Mouse (Mus musculus) heart, embryonic 10.5 days (tissue): ENCODE measurements around the gene Sstr3. TPM values are rescaled to one million over a fixed set of nuclear protein-coding genes. Genes with fewer than 3 reads are reported as not detected.

Experiments
- DNase-seq: peaks from one replicate; pipeline ENCODE4 v3.0.0-alpha.2; 2017; ENCODE audit warnings: low spot score
- H3K27ac ChIP-seq: fragments of 300-500 bp; sonication (generic); 2 replicates; pipeline ENCODE4 v1.5.1; 2016; ENCODE audit warnings: mild to moderate bottlenecking
- H3K27me3 ChIP-seq: fragments of 300-500 bp; sonication (generic); 2 replicates; pipeline ENCODE4 v1.6.1; 2016; ENCODE audit warnings: mild to moderate bottlenecking; ENCODE audit not compliant: poor library complexity, insufficient read depth, severe bottlenecking
- H3K36me3 ChIP-seq: fragments of 300-500 bp; sonication (generic); 2 replicates; pipeline ENCODE4 v1.6.1; 2016; ENCODE audit warnings: mild to moderate bottlenecking, moderate library complexity
- H3K4me1 ChIP-seq: fragments of 300-500 bp; sonication (generic); 2 replicates; pipeline ENCODE4 v1.6.1; 2016; ENCODE audit warnings: mild to moderate bottlenecking
- H3K4me3 ChIP-seq: fragments of 300-500 bp; sonication (generic); 2 replicates; pipeline ENCODE4 v1.5.1; 2016; ENCODE audit warnings: mild to moderate bottlenecking, moderate library complexity
- H3K9me3 ChIP-seq: fragments of 300-500 bp; sonication (generic); 2 replicates; pipeline ENCODE4 v1.6.1; 2016; ENCODE audit warnings: mild to moderate bottlenecking, moderate library complexity
- WGBS: fragments of 180-500 bp; shearing (Covaris S2); methylation state at CpG from one replicate; pipeline ENCODE4 v1.1.7; 2016; 5-methylcytosine and 5-hydroxymethylcytosine counted together
- polyA plus RNA-seq: library from polyadenylated mRNA; unstranded; fragments of >200 nt; fragmentation: Nextera tagmentation; extraction: Ambion mirVana; gene quantifications from 2 replicates; pipeline ENCODE4 v1.2.1, GENCODE M21; 2016

Sstr3 gene
- polyA plus RNA-seq, 1 experiment from 2014 or later, result not detected

DNA sequence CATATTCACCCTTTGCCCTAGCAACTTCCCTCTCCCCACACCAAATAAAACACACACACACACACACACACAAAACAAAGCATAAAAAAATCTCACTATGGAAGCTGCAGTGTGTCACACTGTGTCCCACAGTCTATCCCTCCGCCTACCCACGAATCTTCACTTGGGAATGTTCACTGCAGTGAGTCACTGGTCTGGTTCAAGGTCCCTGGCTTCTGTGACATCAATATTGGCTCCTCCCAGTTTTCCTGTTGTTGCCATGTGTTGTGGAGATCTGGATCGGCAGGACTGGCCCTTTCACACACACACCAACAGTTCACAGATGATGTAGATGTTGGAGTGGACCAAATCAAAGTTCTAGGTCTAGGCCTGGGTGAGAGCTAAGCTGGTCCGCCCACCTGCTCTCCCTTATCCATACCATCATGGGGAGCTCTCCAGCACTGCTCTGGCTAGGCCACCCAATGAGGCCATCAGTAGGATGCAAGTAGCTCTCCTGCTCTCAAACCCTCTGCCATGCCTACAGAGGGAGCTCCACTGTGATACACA lies 4.8 kb upstream of the Sstr3 start:
- WGBS, result 63% methylated on average over 4 of the region's 4 CpGs
- no peak for DNase-seq
- no peak overlapping the region for H3K27ac ChIP-seq
- H3K4me1 ChIP-seq, result peaks cover 27% of the 10 kb centered on the region
- H3K27me3 ChIP-seq, result peaks cover 23% of the 10 kb centered on the region
- no peaks in the 10 kb centered on the region for H3K36me3 ChIP-seq
- H3K9me3 ChIP-seq, result 0 out of 2 replicates have a peak, but pooled peaks cover 4% of the 10 kb centered on the region
- H3K4me3 ChIP-seq, result no peak overlapping the region

DNA sequence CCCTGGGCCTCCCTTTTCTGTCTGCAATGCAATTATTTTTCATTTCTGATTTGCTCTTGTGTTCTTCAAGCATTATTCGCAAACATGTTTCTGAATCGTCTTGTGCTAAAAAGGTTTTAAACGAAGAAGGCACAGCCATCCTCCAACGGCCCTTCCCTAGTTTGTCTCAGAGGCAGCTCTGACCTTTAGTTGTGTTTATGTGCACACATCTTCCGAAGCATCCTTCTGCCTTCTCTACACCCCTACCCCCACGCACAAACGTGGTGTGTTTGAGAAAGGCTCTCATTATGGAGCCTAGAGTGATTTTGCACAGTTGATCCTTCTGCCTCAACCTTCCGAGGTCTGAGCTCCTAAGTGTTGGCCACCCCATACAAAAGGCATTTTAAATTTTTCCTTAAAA lies 4.2 kb upstream of the Sstr3 start:
- peak overlapping the region; percentile 62; the same call in 1 of the 2 replicates for H3K27ac ChIP-seq
- 0 out of 2 replicates have a peak, but pooled peaks cover 4% of the 10 kb centered on the region for H3K9me3 ChIP-seq
- no peak overlapping the region for H3K4me3 ChIP-seq
- WGBS, result 73% methylated on average over 8 of the region's 8 CpGs
- peaks cover 29% of the 10 kb centered on the region for H3K4me1 ChIP-seq
- no peaks in the 10 kb centered on the region for H3K36me3 ChIP-seq
- DNase-seq, result no peak
- peaks cover 28% of the 10 kb centered on the region for H3K27me3 ChIP-seq

DNA sequence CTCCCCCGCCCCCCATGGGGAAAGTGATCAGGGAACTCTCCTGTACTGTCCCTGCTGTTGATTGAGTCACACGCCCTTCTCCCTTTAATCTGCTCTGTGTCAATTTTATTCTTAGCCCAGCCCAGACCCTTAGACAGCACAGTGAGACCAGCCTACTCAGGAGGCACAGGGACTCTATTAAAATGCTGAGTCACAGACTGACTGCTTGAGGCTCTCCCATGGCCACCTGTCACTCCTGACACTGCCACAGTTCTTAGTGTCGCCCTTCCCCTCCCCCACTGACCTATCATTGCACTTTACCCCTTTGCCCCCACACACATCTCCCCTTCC lies 3.8 kb upstream of the Sstr3 start:
- 22% methylated on average over 3 of the region's 3 CpGs for WGBS
- Histone ChIP-seq H3K4me3 (no peak overlapping the region), H3K4me1 (peaks cover 29% of the 10 kb centered on the region), H3K9me3 (0 out of 2 replicates have a peak, but pooled peaks cover 4% of the 10 kb centered on the region), H3K36me3 (no peaks in the 10 kb centered on the region), H3K27ac (peak overlapping the region; percentile 62; the same call in 1 of the 2 replicates), H3K27me3 (peaks cover 32% of the 10 kb centered on the region)
- no peak for DNase-seq

DNA sequence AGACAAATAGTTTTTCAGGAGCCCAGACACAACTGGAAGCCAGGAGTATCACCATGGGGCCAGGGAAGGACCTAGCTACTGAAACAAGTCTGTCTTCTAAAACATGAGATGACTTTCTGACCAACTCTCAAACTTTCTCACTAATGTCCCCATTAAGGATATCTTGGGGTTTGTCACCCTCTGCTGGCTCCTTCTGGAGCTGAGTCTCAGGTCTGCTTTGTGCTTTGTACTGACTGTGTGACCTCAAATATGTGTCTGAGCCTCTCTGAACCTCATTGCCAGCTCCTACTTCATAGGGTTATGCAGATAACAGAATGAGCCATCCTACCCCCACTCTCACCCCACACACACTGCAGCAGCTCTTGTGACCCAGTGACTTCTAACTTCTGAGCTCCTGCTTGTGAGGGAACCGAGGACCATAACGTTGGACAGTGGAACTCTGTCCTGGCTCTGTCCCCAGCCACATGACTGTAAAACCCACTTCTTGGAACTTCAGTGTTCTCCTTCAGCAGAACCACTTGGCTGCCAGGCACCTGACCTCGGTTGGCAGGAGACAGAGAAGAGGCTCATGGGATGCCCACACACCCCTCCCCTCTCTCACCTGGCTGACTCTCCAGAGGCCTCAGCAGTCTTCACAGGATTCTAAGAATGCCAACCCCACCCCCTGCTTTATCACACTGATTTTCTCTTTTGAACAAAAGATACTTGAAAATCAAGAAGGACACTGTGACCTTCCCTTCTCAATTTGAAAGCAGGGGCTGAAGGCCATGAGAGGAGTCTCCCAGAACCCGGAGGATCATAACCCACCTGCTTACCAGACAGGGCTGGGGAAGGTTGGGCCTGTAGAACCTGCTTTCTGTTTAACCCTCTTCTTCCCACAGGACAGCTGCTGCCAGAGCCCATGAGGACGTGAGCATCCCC lies 3.2 kb upstream of the Sstr3 start:
- Histone ChIP-seq H3K27ac (peak overlapping the region; percentile 62; the same call in 1 of the 2 replicates), H3K4me3 (no peak overlapping the region), H3K36me3 (no peaks in the 10 kb centered on the region), H3K9me3 (0 out of 2 replicates have a peak, but pooled peaks cover 4% of the 10 kb centered on the region), H3K4me1 (peaks cover 29% of the 10 kb centered on the region), H3K27me3 (peaks cover 39% of the 10 kb centered on the region)
- WGBS, result 44% methylated on average over 5 of the region's 5 CpGs
- no peak for DNase-seq

DNA sequence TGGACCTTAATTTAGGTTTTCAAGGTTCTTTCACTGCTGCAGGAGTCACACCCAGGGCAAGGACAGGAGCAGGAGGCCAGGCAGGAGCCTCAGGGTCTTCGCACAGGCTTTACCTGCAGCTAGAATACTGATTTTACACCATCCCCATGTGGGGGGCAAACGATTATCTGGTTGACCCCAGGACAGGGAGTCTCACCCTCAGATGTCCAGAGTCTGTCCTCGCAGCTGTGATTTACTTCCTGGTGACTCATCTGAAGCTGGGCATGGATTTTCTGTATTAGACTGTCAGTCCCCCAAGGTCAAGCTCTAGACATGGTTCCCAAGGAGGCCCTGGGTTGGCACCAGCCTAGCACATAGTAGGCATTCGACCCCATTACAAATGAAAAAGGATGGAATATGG lies 1.6 kb upstream of the Sstr3 start:
- peaks cover 48% of the 10 kb centered on the region for H3K27me3 ChIP-seq
- no peak overlapping the region for H3K27ac ChIP-seq
- peaks cover 42% of the 10 kb centered on the region for H3K4me1 ChIP-seq
- WGBS, result 74% methylated on average over 4 of the region's 4 CpGs
- H3K4me3 ChIP-seq, result no peak overlapping the region
- 0 out of 2 replicates have a peak, but pooled peaks cover 4% of the 10 kb centered on the region for H3K9me3 ChIP-seq
- H3K36me3 ChIP-seq, result no peaks in the 10 kb centered on the region
- DNase-seq, result no peak

DNA sequence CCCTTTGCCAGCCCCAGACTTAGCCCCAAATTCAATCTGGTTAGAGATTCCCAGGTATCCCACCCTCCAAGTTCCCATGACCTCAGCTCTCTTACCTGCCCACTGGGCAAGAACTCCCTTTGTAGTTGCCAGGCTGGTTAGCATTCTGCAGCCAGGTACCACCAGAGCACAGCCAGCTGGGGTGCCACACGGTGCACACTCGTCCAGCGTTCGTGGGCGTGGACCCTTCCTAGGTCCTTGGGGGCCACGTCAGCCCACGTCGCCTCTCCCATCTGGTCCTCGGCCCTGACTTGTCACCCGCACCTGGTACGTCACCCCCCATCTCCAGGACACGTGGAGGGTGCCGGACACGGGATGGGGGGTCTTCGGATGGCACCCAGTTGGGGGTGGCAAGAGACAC lies 444 bp downstream of the Sstr3 start:
- Histone ChIP-seq H3K9me3 (no peaks in the 10 kb centered on the region), H3K36me3 (no peaks in the 10 kb centered on the region), H3K4me3 (no peak overlapping the region), H3K27ac (no peak overlapping the region), H3K4me1 (peaks cover 39% of the 10 kb centered on the region), H3K27me3 (peaks cover 69% of the 10 kb centered on the region)
- DNase-seq, result no peak
- 72% methylated on average over 15 of the region's 15 CpGs for WGBS

DNA sequence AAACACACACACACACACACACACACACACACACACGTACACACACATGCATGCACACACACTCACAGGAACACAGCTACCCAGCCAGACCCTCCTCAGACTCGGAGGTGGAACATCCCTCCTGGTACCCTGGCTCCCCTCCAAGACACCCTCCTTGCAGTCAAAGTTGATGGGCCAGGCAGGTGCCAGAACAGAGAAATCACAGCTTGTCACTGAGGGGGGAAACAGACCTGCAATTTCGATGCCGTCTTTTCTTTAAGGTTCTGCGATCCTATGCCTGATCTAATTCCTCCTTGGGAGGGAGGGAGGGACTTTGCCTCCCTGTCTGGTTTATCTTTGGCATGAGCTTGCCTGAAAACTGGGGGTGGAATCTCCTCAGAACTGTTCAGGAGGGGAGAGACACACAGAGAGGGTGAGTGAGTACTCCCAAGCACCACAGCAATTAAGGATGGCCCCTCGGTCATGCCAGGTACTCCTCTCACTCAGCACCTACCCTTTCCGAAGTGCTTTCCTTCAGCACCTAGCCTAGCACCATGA lies 1.6 kb downstream of the Sstr3 start:
- H3K4me3 ChIP-seq, result no peak overlapping the region
- no peaks in the 10 kb centered on the region for H3K9me3 ChIP-seq
- no peaks in the 10 kb centered on the region for H3K36me3 ChIP-seq
- no peak for DNase-seq
- WGBS, result 63% methylated on average over 7 of the region's 7 CpGs
- H3K27ac ChIP-seq, result no peak overlapping the region
- peaks cover 32% of the 10 kb centered on the region for H3K4me1 ChIP-seq
- H3K27me3 ChIP-seq, result peaks cover 81% of the 10 kb centered on the region

DNA sequence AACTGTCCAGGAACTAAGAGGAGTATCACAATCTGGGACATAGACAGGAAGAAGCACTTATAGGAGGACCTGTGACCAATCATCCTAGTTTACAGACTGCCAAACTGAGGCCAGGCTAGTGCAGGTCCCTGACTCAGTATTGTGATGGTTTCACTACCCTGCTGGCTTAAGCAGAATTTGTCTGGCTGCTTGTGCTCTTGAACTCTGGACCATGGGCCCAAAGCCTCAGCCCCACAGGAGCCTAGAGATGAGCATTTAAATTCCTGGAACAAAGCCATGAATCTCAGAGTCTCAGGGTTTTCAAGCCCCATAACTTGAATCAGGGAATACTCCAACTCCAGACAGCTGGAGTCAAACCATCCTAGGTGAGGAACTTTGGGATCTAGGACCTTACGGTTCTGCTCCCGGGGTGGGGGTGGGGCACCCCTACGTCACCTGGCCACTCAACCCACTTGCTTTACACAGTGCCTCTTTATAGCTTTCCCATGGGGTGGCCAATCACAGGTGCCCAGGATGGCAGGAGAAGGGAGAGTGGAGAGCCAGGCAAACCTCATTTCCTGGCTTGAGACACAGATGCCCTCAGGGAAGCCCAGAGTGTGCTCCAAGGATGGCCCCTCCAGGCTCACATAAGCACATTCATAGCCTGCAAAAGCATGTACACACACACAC lies 2.3 kb downstream of the Sstr3 start:
- Histone ChIP-seq H3K27me3 (peaks cover 86% of the 10 kb centered on the region), H3K27ac (no peak overlapping the region), H3K36me3 (no peaks in the 10 kb centered on the region), H3K4me1 (peaks cover 26% of the 10 kb centered on the region), H3K4me3 (no peak overlapping the region), H3K9me3 (no peaks in the 10 kb centered on the region)
- WGBS, result 82% methylated on average over 3 of the region's 3 CpGs
- DNase-seq, result no peak

DNA sequence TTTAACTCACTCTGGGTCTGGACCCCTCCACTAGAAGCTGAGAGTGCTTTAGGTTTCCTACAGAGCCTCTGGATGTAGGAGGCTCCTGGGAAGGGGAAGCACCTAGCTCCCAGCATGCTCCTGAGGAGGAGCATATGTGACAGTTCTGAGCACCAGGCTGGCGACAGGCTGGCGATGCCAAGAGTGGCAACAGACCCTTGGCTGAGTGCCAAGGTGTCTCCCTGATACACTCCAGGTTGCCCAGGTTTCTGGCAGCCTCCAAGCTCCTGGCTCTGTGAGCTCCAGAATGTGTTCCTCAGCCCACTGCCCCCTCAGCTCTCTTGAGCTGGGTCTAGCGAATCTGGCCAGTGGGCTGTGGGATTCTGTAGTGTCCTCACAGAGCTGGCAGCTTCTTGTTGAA lies 2.9 kb downstream of the Sstr3 start:
- Histone ChIP-seq H3K27me3 (peaks cover 91% of the 10 kb centered on the region), H3K36me3 (no peaks in the 10 kb centered on the region), H3K4me1 (peaks cover 24% of the 10 kb centered on the region), H3K4me3 (no peak overlapping the region), H3K27ac (no peak overlapping the region), H3K9me3 (no peaks in the 10 kb centered on the region)
- 46% methylated on average over 3 of the region's 3 CpGs for WGBS
- no peak for DNase-seq

DNA sequence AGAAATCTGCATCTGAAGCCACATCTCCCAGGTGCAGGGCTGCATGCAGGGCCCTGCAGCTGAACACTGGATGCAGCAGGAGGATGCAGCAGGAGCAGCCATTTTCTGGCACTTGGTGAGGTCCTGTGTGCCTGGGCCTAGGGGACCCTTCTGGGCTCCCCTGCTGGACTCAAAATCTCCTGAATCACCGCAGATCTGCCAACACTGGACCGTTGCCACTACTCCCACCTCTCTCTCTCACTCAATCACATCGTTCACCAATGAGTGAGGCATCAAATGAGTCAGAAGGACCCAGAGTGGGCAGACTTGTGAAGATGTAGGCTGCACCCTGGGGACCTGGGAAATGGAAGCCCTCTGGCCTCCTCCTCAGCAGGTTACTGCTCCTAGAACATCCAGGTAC lies 3.4 kb downstream of the Sstr3 start:
- Histone ChIP-seq H3K36me3 (no peaks in the 10 kb centered on the region), H3K9me3 (no peaks in the 10 kb centered on the region), H3K4me1 (peaks cover 24% of the 10 kb centered on the region), H3K4me3 (no peak overlapping the region), H3K27ac (no peak overlapping the region), H3K27me3 (peaks cover 86% of the 10 kb centered on the region)
- WGBS, result 70% methylated on average over 3 of the region's 3 CpGs
- no peak for DNase-seq

DNA sequence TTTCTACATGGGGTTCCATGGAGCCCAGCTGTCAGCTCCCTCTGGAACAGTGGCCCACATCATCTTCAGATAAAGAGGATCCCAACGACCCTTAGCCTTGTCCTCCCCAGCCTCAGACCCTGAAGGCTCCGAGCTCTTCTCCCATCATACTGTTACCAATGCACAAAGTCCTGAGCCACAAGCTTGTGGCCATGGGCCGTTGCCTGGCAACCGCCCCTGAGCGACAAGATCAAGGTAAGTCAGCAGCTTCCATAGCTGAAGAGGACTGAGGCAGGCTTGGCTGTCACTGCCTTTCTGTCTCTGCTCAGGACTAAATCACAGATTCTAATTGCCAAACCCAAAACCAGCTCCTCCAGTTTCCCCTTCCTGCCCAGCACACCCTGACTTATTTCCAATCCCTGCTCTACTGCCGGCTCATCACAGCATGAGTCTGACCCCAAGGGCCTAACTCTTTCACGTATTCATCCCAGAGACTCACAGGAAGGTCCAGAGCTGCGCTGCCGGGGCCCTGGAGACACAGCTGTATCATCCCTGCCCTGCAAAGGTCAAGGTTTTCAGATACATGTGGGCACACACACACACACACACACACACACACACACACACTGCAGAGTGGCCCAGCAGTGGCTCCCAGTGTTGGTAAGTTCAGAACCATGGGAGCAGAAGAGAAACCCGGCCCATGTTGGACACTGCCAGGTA lies 8.6 kb downstream of the Sstr3 start:
- no peak overlapping the region for H3K27ac ChIP-seq
- no peaks in the 10 kb centered on the region for H3K9me3 ChIP-seq
- 52% methylated on average over 10 of the region's 10 CpGs for whole genome bisulfite sequencing
- DNase-seq, result no peak
- peaks cover 47% of the 10 kb centered on the region for H3K27me3 ChIP-seq
- H3K4me1 ChIP-seq, result peaks cover 11% of the 10 kb centered on the region
- no peaks in the 10 kb centered on the region for H3K36me3 ChIP-seq
- no peak overlapping the region for H3K4me3 ChIP-seq

DNA sequence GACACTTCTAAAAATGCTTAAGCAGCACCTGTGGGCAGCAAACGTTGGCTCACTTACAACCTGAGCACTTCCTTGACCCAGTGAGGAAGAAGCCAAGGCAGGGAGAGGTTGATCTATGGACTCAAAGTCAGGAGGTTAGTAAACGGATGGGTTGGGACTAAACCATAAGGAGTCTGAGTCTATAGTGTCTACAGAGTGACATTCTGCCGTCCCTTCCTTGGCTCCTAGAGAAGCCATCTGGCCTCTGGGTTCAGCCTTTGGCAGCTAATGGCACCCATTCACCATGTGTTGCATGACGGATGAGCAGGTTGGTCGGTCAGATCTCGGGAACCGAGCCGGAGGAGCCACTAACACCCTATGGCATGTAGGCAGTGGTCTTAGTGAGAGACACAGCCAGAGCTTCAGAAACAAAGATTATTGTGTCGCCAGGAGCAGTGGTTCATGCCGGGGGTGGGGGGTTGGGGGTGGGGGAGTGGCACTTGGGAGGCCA lies 11.1 kb downstream of the Sstr3 start:
- no peak for DNase-seq
- no peaks in the 10 kb centered on the region for H3K36me3 ChIP-seq
- no peak overlapping the region for H3K27ac ChIP-seq
- no peaks in the 10 kb centered on the region for H3K9me3 ChIP-seq
- peaks cover 35% of the 10 kb centered on the region for H3K4me1 ChIP-seq
- WGBS, result 71% methylated on average over 10 of the region's 10 CpGs
- peaks cover 27% of the 10 kb centered on the region for H3K27me3 ChIP-seq
- H3K4me3 ChIP-seq, result no peak overlapping the region
